In genomic region chr1:171288328-171288727, GRCm38 (mm10) we compare ENCODE assay signal across 8 mouse cellular contexts. TPM values are rescaled to one million over a fixed set of nuclear protein-coding genes. Genes with fewer than 3 reads are reported as not detected.
DNase-seq lines count a peak whose midpoint lies in the region; ATAC-seq and TF ChIP-seq lines count a peak whose summit lies in the region.

No protein-coding gene starts in this region.

- ATAC-seq in cerebellum, adult (ENCODE audit: insufficient number of reproducible peaks, low FRiP score, low TSS enrichment) = no peak
- no peak for ATAC-seq in lung, embryonic 14.5 days (ENCODE audit: insufficient read depth)
- ATAC-seq in intestine, postnatal 0 days = no peak
- no peak for ATAC-seq in neural tube, embryonic 14.5 days (ENCODE audit: low read depth)

- H3K27me3 ChIP-seq in cerebellum, adult 2 months (ENCODE audit: control insufficient read depth, insufficient read depth, low read length) = no peaks in the 10 kb centered on the region
- H3K27me3 ChIP-seq in lung, embryonic 14.5 days (ENCODE audit: insufficient read depth, low read length) = no peaks in the 10 kb centered on the region
- H3K27me3 ChIP-seq in intestine, postnatal 0 days (replicated peaks; ENCODE audit: control insufficient read depth, insufficient read depth, low read length) = no peaks in the 10 kb centered on the region
- no peaks in the 10 kb centered on the region for H3K27me3 ChIP-seq in neural tube, embryonic 14.5 days (ENCODE audit: control insufficient read depth, insufficient read depth, low read length)

- no peak for TF ChIP-seq CTCF in cerebellum, adult 2 months (IDR thresholded peaks at IDR 0.05; ENCODE audit: borderline replicate concordance, insufficient read depth, low read depth, low read length)
- no peak for TF ChIP-seq CTCF in lung, embryonic 14.5 days (IDR thresholded peaks at IDR 0.05; ENCODE audit: low read depth)
- TF ChIP-seq CTCF in lung, adult 2 months (IDR thresholded peaks at IDR 0.05; ENCODE audit: insufficient read depth, low read length) = no peak
- TF ChIP-seq CTCF in intestine, postnatal 0 days (IDR thresholded peaks at IDR 0.05; ENCODE audit: low read depth) = no peak

- H3K9me3 ChIP-seq in lung, embryonic 14.5 days (ENCODE audit: low read depth, low read length) = no peaks in the 10 kb centered on the region
- no peaks in the 10 kb centered on the region for H3K9me3 ChIP-seq in intestine, postnatal 0 days (ENCODE audit: control insufficient read depth)
- no peaks in the 10 kb centered on the region for H3K9me3 ChIP-seq in neural tube, embryonic 14.5 days (ENCODE audit: control insufficient read depth, low read length)

- H3K4me3 ChIP-seq in cerebellum, adult 2 months (replicated peaks; ENCODE audit: insufficient read depth, low read depth, low read length) = peak overlapping the region; percentile 73
- no peak overlapping the region for H3K4me3 ChIP-seq in lung, embryonic 14.5 days (ENCODE audit: low read depth, low read length)
- no peak overlapping the region for H3K4me3 ChIP-seq in lung, adult 2 months (replicated peaks; ENCODE audit: extremely low read depth, low read depth, low read length)
- no peak overlapping the region for H3K4me3 ChIP-seq in intestine, postnatal 0 days (ENCODE audit: low read depth, low read length)
- H3K4me3 ChIP-seq in neural tube, embryonic 14.5 days (ENCODE audit: low read depth, low read length) = peak overlapping the region; percentile 94; the same call in 1 of the 2 replicates

- H3K9ac ChIP-seq in lung, embryonic 14.5 days = no peak overlapping the region
- H3K9ac ChIP-seq in intestine, postnatal 0 days (ENCODE audit: low read depth, low read length) = no peak overlapping the region
- no peak overlapping the region for H3K9ac ChIP-seq in neural tube, embryonic 14.5 days (replicated peaks; ENCODE audit: low read depth, low read length)

- peak overlapping the region; percentile 42; the same call in 1 of the 2 replicates for H3K27ac ChIP-seq in cerebellum, adult 2 months (ENCODE audit: insufficient read depth, low read length)
- peak overlapping the region; percentile 25; the same call in 1 of the 2 replicates for H3K27ac ChIP-seq in lung, embryonic 14.5 days (ENCODE audit: low read depth)
- no peak overlapping the region for H3K27ac ChIP-seq in intestine, postnatal 0 days (ENCODE audit: low read depth, low read length)
- peak overlapping the region; percentile 18; the same call in 1 of the 2 replicates for H3K27ac ChIP-seq in neural tube, embryonic 14.5 days (ENCODE audit: low read depth, low read length)

- H3K4me1 ChIP-seq in cerebellum, adult 2 months (ENCODE audit: control insufficient read depth, insufficient read depth, low read length) = peaks cover 4% of the 10 kb centered on the region; the same call in 1 of the 2 replicates
- H3K4me1 ChIP-seq in lung, embryonic 14.5 days (ENCODE audit: insufficient read depth) = peaks cover 5% of the 10 kb centered on the region
- peaks cover 4% of the 10 kb centered on the region for H3K4me1 ChIP-seq in lung, adult 2 months (ENCODE audit: control insufficient read depth, insufficient read depth, low read length)
- H3K4me1 ChIP-seq in intestine, postnatal 0 days (replicated peaks; ENCODE audit: control insufficient read depth, insufficient read depth, low read length) = no peaks in the 10 kb centered on the region; the same call in 1 of the 2 replicates
- peaks cover 12% of the 10 kb centered on the region for H3K4me1 ChIP-seq in neural tube, embryonic 14.5 days (ENCODE audit: control insufficient read depth, insufficient read depth, low read length)

- WGBS in cerebellum, adult 2 months = 62% methylated on average over 4 of the region's 4 CpGs
- 64% methylated on average over 4 of the region's 4 CpGs for whole genome bisulfite sequencing in lung, embryonic 14.5 days
- WGBS in lung, adult 2 months = 68% methylated on average over 4 of the region's 4 CpGs
- WGBS in intestine, postnatal 0 days = 63% methylated on average over 4 of the region's 4 CpGs
- 63% methylated on average over 4 of the region's 4 CpGs for WGBS in neural tube, embryonic 14.5 days

- DNase-seq in cerebellum, adult 2 months = no peak
- DNase-seq in lung, embryonic 14.5 days = no peak
- DNase-seq in lung, adult 2 months = no peak
- DNase-seq in right cerebral cortex, adult 18-20 months = no peak
- DNase-seq in yolk sac, embryonic 10.5 days (ENCODE audit: low spot score) = no peak

- peaks cover 52% of the 10 kb centered on the region for H3K36me3 ChIP-seq in lung, embryonic 14.5 days (ENCODE audit: insufficient read depth)
- H3K36me3 ChIP-seq in intestine, postnatal 0 days (ENCODE audit: control insufficient read depth, insufficient read depth) = peaks cover 40% of the 10 kb centered on the region
- H3K36me3 ChIP-seq in neural tube, embryonic 14.5 days (ENCODE audit: control insufficient read depth, insufficient read depth, low read length) = peaks cover 13% of the 10 kb centered on the region

- H3K4me2 ChIP-seq in lung, embryonic 14.5 days = peak overlapping the region; percentile 62
- H3K4me2 ChIP-seq in intestine, postnatal 0 days (replicated peaks; ENCODE audit: low read depth) = peak overlapping the region; percentile 86; the same call in 1 of the 2 replicates
- peak overlapping the region; percentile 70; the same call in 1 of the 2 replicates for H3K4me2 ChIP-seq in neural tube, embryonic 14.5 days (ENCODE audit: low read depth, low read length)

- no peak for TF ChIP-seq POLR2A in cerebellum, adult 2 months (IDR thresholded peaks at IDR 0.05; ENCODE audit: borderline replicate concordance, insufficient read depth, low read length)
- no peak for TF ChIP-seq POLR2A in lung, adult 2 months (IDR thresholded peaks at IDR 0.05; ENCODE audit: borderline replicate concordance, extremely low read depth, low read depth, low read length)

RNA-seq across cellular contexts. Expression of gene Usp21, which starts 0.5 kb away (rescaled TPM):
- polyA plus RNA-seq in cerebellum, adult 2 months (2012; rRNA removed) = 76.6 and 77.5 TPM in 2 replicates
- 73.9 and 86.0 TPM in 2 replicates for polyA plus RNA-seq in lung, embryonic 14.5 days (2014; fragmentation: Nextera tagmentation; extraction: Ambion mirVana)
- polyA plus RNA-seq in lung, adult 2 months (2012; rRNA removed) = 42.3 and 51.2 TPM in 2 replicates
- 20.4 and 21.7 TPM in 2 replicates for polyA plus RNA-seq in intestine, postnatal 0 days (2015; fragmentation: Nextera tagmentation; extraction: Ambion mirVana)
- 76.8 and 87.9 TPM in 2 replicates for polyA plus RNA-seq in neural tube, embryonic 14.5 days (2014; fragmentation: Nextera tagmentation; extraction: Ambion mirVana)

RNA-seq across cellular contexts. Expression of gene Ufc1, which starts 6.5 kb away (rescaled TPM):
- 96.4 and 109 TPM in 2 replicates for polyA plus RNA-seq in cerebellum, adult 2 months (2012; rRNA removed)
- 107 and 108 TPM in 2 replicates for polyA plus RNA-seq in lung, embryonic 14.5 days (2014; fragmentation: Nextera tagmentation; extraction: Ambion mirVana)
- 18.8 and 22.2 TPM in 2 replicates for polyA plus RNA-seq in lung, adult 2 months (2012; rRNA removed)
- polyA plus RNA-seq in intestine, postnatal 0 days (2015; fragmentation: Nextera tagmentation; extraction: Ambion mirVana) = 117 TPM in 2 replicates
- 116 and 124 TPM in 2 replicates for polyA plus RNA-seq in neural tube, embryonic 14.5 days (2014; fragmentation: Nextera tagmentation; extraction: Ambion mirVana)

RNA-seq across cellular contexts. Expression of gene Ppox, which starts 7.3 kb away (rescaled TPM):
- 76.9 and 81.2 TPM in 2 replicates for polyA plus RNA-seq in cerebellum, adult 2 months (2012; rRNA removed)
- polyA plus RNA-seq in lung, embryonic 14.5 days (2014; fragmentation: Nextera tagmentation; extraction: Ambion mirVana) = 50.9 and 51.7 TPM in 2 replicates
- 40.6 and 49.0 TPM in 2 replicates for polyA plus RNA-seq in lung, adult 2 months (2012; rRNA removed)
- 11.4 and 12.8 TPM in 2 replicates for polyA plus RNA-seq in intestine, postnatal 0 days (2015; fragmentation: Nextera tagmentation; extraction: Ambion mirVana)
- polyA plus RNA-seq in neural tube, embryonic 14.5 days (2014; fragmentation: Nextera tagmentation; extraction: Ambion mirVana) = 49.2 and 51.2 TPM in 2 replicates

RNA-seq across cellular contexts. Expression of gene B4galt3, which starts 18.2 kb away (rescaled TPM):
- polyA plus RNA-seq in cerebellum, adult 2 months (2012; rRNA removed) = 69.6 and 72.2 TPM in 2 replicates
- polyA plus RNA-seq in lung, embryonic 14.5 days (2014; fragmentation: Nextera tagmentation; extraction: Ambion mirVana) = 80.3 and 94.3 TPM in 2 replicates
- 72.0 and 75.8 TPM in 2 replicates for polyA plus RNA-seq in lung, adult 2 months (2012; rRNA removed)
- 27.0 and 27.4 TPM in 2 replicates for polyA plus RNA-seq in intestine, postnatal 0 days (2015; fragmentation: Nextera tagmentation; extraction: Ambion mirVana)
- polyA plus RNA-seq in neural tube, embryonic 14.5 days (2014; fragmentation: Nextera tagmentation; extraction: Ambion mirVana) = 96.5 and 98.1 TPM in 2 replicates

RNA-seq across cellular contexts. Expression of gene Ndufs2, which starts 37.1 kb away (rescaled TPM):
- 282 and 283 TPM in 2 replicates for polyA plus RNA-seq in cerebellum, adult 2 months (2012; rRNA removed)
- 244 and 250 TPM in 2 replicates for polyA plus RNA-seq in lung, embryonic 14.5 days (2014; fragmentation: Nextera tagmentation; extraction: Ambion mirVana)
- 78.8 and 118 TPM in 2 replicates for polyA plus RNA-seq in lung, adult 2 months (2012; rRNA removed)
- polyA plus RNA-seq in intestine, postnatal 0 days (2015; fragmentation: Nextera tagmentation; extraction: Ambion mirVana) = 249 and 255 TPM in 2 replicates
- 234 and 253 TPM in 2 replicates for polyA plus RNA-seq in neural tube, embryonic 14.5 days (2014; fragmentation: Nextera tagmentation; extraction: Ambion mirVana)

Comparison
In these comparisons a context has a peak if more than half of its experiments do, and no peak if none do; other contexts are left out.
1. H3K4me3 ChIP-seq: peak in cerebellum, adult 2 months (single experiment) and neural tube, embryonic 14.5 days (single experiment); none in lung, embryonic 14.5 days (single experiment), lung, adult 2 months (single experiment) and intestine, postnatal 0 days (single experiment).
2. Peak in every context shown above with its lines, with median percentiles within 50 percentile points of each other: H3K4me2 ChIP-seq.